Mouse (Mus musculus): ENCODE data around the gene Slc6a5.

DNA sequence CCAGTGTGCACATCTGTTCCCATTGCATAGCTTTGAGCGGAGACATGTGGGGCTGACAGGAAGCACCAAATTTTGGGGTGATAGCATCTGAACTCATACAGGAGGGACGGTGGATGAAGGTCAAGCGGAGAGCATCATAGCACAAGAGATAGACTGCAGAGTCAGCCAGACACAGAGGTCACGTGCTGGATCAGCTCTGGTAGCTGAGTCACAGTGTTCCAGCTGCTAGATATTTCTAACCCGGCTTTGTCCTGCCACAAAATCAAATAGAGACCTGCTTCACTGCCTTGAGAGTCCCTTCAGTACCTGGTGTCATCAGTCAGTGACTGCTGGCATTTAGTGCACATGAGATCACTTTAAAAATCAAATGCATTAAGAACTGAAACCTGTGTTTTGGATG lies 40.3 kb upstream of the Slc6a5 start:
- TF ChIP-seq CTCF (IDR thresholded peaks at IDR 0.05; ENCODE audit: low read depth) (no peak), EP300 (IDR thresholded peaks at IDR 0.05; ENCODE audit: low read depth) (no peak)

Data from liver, embryonic 14.5 days (tissue).